Mouse (Mus musculus): ENCODE data around the gene Stx1a. TPM values are rescaled to one million over a fixed set of nuclear protein-coding genes. Genes with fewer than 3 reads are reported as not detected.
"Not testable (repeated sequence)": the region's sequence is repeated elsewhere in the genome, so short reads cannot be mapped to it uniquely, and the experiment has no call there.

The Stx1a gene
- total and polyA plus RNA-seq, 2 experiments from 2014 or later = 126 to 149 TPM

- Histone ChIP-seq H3K9me3 (ENCODE audit: low read length) (peaks cover 3% of the 10 kb centered on the region; the same call in 1 of the 2 replicates), H3K9ac (replicated peaks; ENCODE audit: low read length) (no peak overlapping the region), H3K27ac (no peak overlapping the region), H3K27me3 (ENCODE audit: insufficient read depth, low read length) (no peaks in the 10 kb centered on the region), H3K36me3 (ENCODE audit: insufficient read depth, low read length) (peaks cover 11% of the 10 kb centered on the region), H3K4me2 (ENCODE audit: low read depth, low read length) (no peak overlapping the region), H3K4me3 (ENCODE audit: low read length) (no peak overlapping the region), H3K4me1 (ENCODE audit: insufficient read depth, low read length) (no peaks in the 10 kb centered on the region)
- ATAC-seq (no peak), DNase-seq (ENCODE audit: low spot score) (no peak)
- WGBS = 95% methylated on average over 3 of the region's 3 CpGs
- no peak for TF ChIP-seq CTCF (IDR thresholded peaks at IDR 0.05; ENCODE audit: low read depth)
Observed at GRCm38 (mm10) chr5:135037946-135038345, 14.7 kb downstream of the Stx1a start.

- ATAC-seq (no peak), DNase-seq (ENCODE audit: low spot score) (no peak)
- no peak overlapping the region for H3K27ac ChIP-seq
- H3K4me3 ChIP-seq (ENCODE audit: low read length) = no peak overlapping the region
- no peak for TF ChIP-seq CTCF (IDR thresholded peaks at IDR 0.05; ENCODE audit: low read depth)
- no peak overlapping the region for H3K9ac ChIP-seq (replicated peaks; ENCODE audit: low read length)
- WGBS = 83% methylated on average over 9 of the region's 9 CpGs
- peaks cover 3% of the 10 kb centered on the region; the same call in 1 of the 2 replicates for H3K9me3 ChIP-seq (ENCODE audit: low read length)
- no peaks in the 10 kb centered on the region for H3K27me3 ChIP-seq (ENCODE audit: insufficient read depth, low read length)
- no peaks in the 10 kb centered on the region for H3K4me1 ChIP-seq (ENCODE audit: insufficient read depth, low read length)
- no peak overlapping the region for H3K4me2 ChIP-seq (ENCODE audit: low read depth, low read length)
- H3K36me3 ChIP-seq (ENCODE audit: insufficient read depth, low read length) = peaks cover 14% of the 10 kb centered on the region
Observed at GRCm38 (mm10) chr5:135039541-135039940, 16.3 kb downstream of the Stx1a start.

GRCm38 (mm10) chr5:135040059-135040458, 16.8 kb downstream of the Stx1a start:
- TF ChIP-seq CTCF (IDR thresholded peaks at IDR 0.05; ENCODE audit: low read depth) = no peak
- no peak overlapping the region for H3K4me2 ChIP-seq (ENCODE audit: low read depth, low read length)
- no peaks in the 10 kb centered on the region for H3K9me3 ChIP-seq (ENCODE audit: low read length)
- no peaks in the 10 kb centered on the region for H3K4me1 ChIP-seq (ENCODE audit: insufficient read depth, low read length)
- H3K9ac ChIP-seq (replicated peaks; ENCODE audit: low read length) = no peak overlapping the region
- no peak overlapping the region for H3K27ac ChIP-seq
- 36% methylated on average over 6 of the region's 6 CpGs for WGBS
- ATAC-seq = no peak
- peaks cover 16% of the 10 kb centered on the region for H3K36me3 ChIP-seq (ENCODE audit: insufficient read depth, low read length)
- H3K4me3 ChIP-seq (ENCODE audit: low read length) = no peak overlapping the region
- no peaks in the 10 kb centered on the region for H3K27me3 ChIP-seq (ENCODE audit: insufficient read depth, low read length)
- no peak for DNase-seq (ENCODE audit: low spot score)

GRCm38 (mm10) chr5:135040777-135041176, 17.5 kb downstream of the Stx1a start:
- 79% methylated on average over 11 of the region's 11 CpGs for WGBS

GRCm38 (mm10) chr5:135042105-135042788, 19.0 kb downstream of the Stx1a start:
- ATAC-seq (no peak), DNase-seq (ENCODE audit: low spot score) (no peak)
- WGBS = 39% methylated on average over 21 of the region's 21 CpGs
- peaks cover 9% of the 10 kb centered on the region for H3K36me3 ChIP-seq (ENCODE audit: insufficient read depth, low read length)
- H3K4me2 ChIP-seq (ENCODE audit: low read depth, low read length) = no peak overlapping the region
- no peak overlapping the region for H3K9ac ChIP-seq (replicated peaks; ENCODE audit: low read length)
- no peak overlapping the region for H3K27ac ChIP-seq
- H3K4me1 ChIP-seq (ENCODE audit: insufficient read depth, low read length) = no peaks in the 10 kb centered on the region
- H3K27me3 ChIP-seq (ENCODE audit: insufficient read depth, low read length) = no peaks in the 10 kb centered on the region
- no peak overlapping the region for H3K4me3 ChIP-seq (ENCODE audit: low read length)
- H3K9me3 ChIP-seq (ENCODE audit: low read length) = no peaks in the 10 kb centered on the region
- no peak for TF ChIP-seq CTCF (IDR thresholded peaks at IDR 0.05; ENCODE audit: low read depth)

More at GRCm38 (mm10) chr5:135040777-135041176, 17.5 kb downstream of the Stx1a start:
- Histone ChIP-seq H3K4me1 (ENCODE audit: insufficient read depth, low read length) (no peaks in the 10 kb centered on the region), H3K9me3 (ENCODE audit: low read length) (no peaks in the 10 kb centered on the region), H3K4me2 (ENCODE audit: low read depth, low read length) (no peak overlapping the region), H3K27ac (no peak overlapping the region), H3K4me3 (ENCODE audit: low read length) (no peak overlapping the region), H3K27me3 (ENCODE audit: insufficient read depth, low read length) (no peaks in the 10 kb centered on the region), H3K9ac (replicated peaks; ENCODE audit: low read length) (no peak overlapping the region), H3K36me3 (ENCODE audit: insufficient read depth, low read length) (peaks cover 16% of the 10 kb centered on the region)
- DNase-seq (ENCODE audit: low spot score) = no peak
- TF ChIP-seq CTCF (IDR thresholded peaks at IDR 0.05; ENCODE audit: low read depth) = no peak
- ATAC-seq = no peak

GRCm38 (mm10) chr5:135044575-135044974, 21.3 kb downstream of the Stx1a start:
- Histone ChIP-seq H3K4me1 (ENCODE audit: insufficient read depth, low read length) (no peaks in the 10 kb centered on the region), H3K9ac (replicated peaks; ENCODE audit: low read length) (no peak overlapping the region), H3K4me2 (ENCODE audit: low read depth, low read length) (no peak overlapping the region), H3K27me3 (ENCODE audit: insufficient read depth, low read length) (no peaks in the 10 kb centered on the region), H3K9me3 (ENCODE audit: low read length) (no peaks in the 10 kb centered on the region), H3K36me3 (ENCODE audit: insufficient read depth, low read length) (peaks cover 9% of the 10 kb centered on the region; the same call in 1 of the 2 replicates), H3K27ac (no peak overlapping the region), H3K4me3 (ENCODE audit: low read length) (no peak overlapping the region)
- ATAC-seq (no peak), DNase-seq (ENCODE audit: low spot score) (no peak)
- 90% methylated on average over 3 of the region's 3 CpGs for WGBS
- no peak for TF ChIP-seq CTCF (IDR thresholded peaks at IDR 0.05; ENCODE audit: low read depth)

- no peak overlapping the region for H3K4me2 ChIP-seq (ENCODE audit: low read depth, low read length)
- H3K9ac ChIP-seq (replicated peaks; ENCODE audit: low read length) = no peak overlapping the region
- 89% methylated on average over 5 of the region's 5 CpGs for WGBS
- H3K4me1 ChIP-seq (ENCODE audit: insufficient read depth, low read length) = no peaks in the 10 kb centered on the region
- H3K4me3 ChIP-seq (ENCODE audit: low read length) = no peak overlapping the region
- H3K9me3 ChIP-seq (ENCODE audit: low read length) = no peaks in the 10 kb centered on the region
- H3K27ac ChIP-seq = no peak overlapping the region
- H3K36me3 ChIP-seq (ENCODE audit: insufficient read depth, low read length) = peaks cover 12% of the 10 kb centered on the region
- TF ChIP-seq CTCF (IDR thresholded peaks at IDR 0.05; ENCODE audit: low read depth) = no peak
- ATAC-seq (no peak), DNase-seq (ENCODE audit: low spot score) (no peak)
- no peaks in the 10 kb centered on the region for H3K27me3 ChIP-seq (ENCODE audit: insufficient read depth, low read length)
Observed at GRCm38 (mm10) chr5:135048539-135048938, 25.3 kb downstream of the Stx1a start.

- 92% methylated on average over 6 of the region's 6 CpGs for WGBS
- ATAC-seq; DNase-seq (ENCODE audit: low spot score); H3K9me3 ChIP-seq (ENCODE audit: low read length); H3K27me3 ChIP-seq (ENCODE audit: insufficient read depth, low read length); H3K4me1 ChIP-seq (ENCODE audit: insufficient read depth, low read length); H3K4me2 ChIP-seq (ENCODE audit: low read depth, low read length); H3K4me3 ChIP-seq (ENCODE audit: low read length); H3K27ac ChIP-seq; H3K9ac ChIP-seq (replicated peaks; ENCODE audit: low read length): not testable (repeated sequence)
- peaks cover 13% of the 10 kb centered on the region for H3K36me3 ChIP-seq (ENCODE audit: insufficient read depth, low read length)
Observed at GRCm38 (mm10) chr5:135049268-135049667, 26.0 kb downstream of the Stx1a start.

Data from hindbrain, postnatal 0 days (tissue).